Mouse (Mus musculus): Measurements from ENCODE around the gene Vdr. TPM values are rescaled to one million over a fixed set of nuclear protein-coding genes. Genes with fewer than 3 reads are reported as not detected.
A peak's percentile ranks its signal among the peaks of the same experiment; 100 is the strongest.

The Vdr gene
- total RNA-seq, 2 experiments from 2014 or later: 0.35 to 0.61 TPM

GRCm38 (mm10) chr15:97854551-97854950 is 55.9 kb downstream of the Vdr start:
- intact Hi-C loops (cut with DNase I): loop anchor here (5.0 kb wide), 1 partner anchor 98 kb away; no protein-coding TSS in a partner anchor
- peak in 1 of 2 experiments; percentile 30 for DNase-seq (ENCODE audit: low spot score in 2 of 2)

- DNase-seq (ENCODE audit: low spot score in 2 of 2): no peak
- intact Hi-C loops (cut with DNase I): loop anchor here (5.0 kb wide), 1 partner anchor 98 kb away; no protein-coding TSS in a partner anchor
Measured at GRCm38 (mm10) chr15:97854059-97854458, 56.4 kb downstream of the Vdr start.

DNA sequence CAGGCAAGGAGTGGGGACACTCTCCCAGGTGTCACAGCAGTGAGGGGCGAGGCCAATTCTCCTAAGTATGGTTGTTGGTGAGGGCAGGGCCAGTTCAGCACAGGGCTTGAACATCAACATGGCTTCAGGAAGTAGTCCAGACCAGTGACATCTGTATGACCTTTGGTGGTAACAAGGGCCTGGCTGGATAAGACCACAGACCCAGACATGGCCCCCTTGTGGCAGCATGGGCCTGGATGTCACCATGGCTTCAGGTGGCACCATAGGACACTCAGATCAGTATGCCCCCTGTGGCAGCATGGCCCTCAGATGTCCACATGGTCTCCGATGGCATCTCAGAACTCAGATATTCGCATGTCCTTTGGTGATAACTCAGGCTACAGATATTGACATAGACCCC is 58.1 kb downstream of the Vdr start:
- intact Hi-C loops (cut with DNase I): loop anchor here (5.0 kb wide), 1 partner anchor 100 kb away; no protein-coding TSS in a partner anchor
- DNase-seq (ENCODE audit: low spot score in 2 of 2): no peak

- DNase-seq (ENCODE audit: low spot score in 2 of 2): no peak
- intact Hi-C loops (cut with DNase I): loop anchor here (5.0 kb wide), 1 partner anchor 101 kb away; no protein-coding TSS in a partner anchor
Measured at GRCm38 (mm10) chr15:97851011-97851410, 59.4 kb downstream of the Vdr start.

DNA sequence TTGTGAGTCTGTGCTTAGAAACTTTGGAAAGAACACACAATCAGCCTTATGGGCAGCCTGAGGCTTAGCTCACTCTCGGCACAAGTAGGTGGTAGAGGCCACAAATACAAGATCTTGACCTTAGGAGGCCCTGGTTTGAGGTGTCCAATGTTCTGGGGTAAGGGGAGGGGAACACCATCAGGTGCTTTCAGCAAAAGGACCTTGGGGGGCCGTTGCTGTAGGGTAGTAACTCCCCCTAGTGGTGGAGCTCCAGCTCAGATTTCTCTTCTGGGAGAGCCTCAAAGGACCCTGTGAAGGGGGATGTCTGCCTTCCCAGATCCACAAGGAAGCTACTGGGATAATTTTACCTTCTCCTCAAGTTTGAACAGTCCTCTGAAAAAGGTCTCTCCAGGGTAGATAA is 60.0 kb downstream of the Vdr start:
- intact Hi-C loops (cut with DNase I): loop anchor here (5.0 kb wide), 1 partner anchor 102 kb away; no protein-coding TSS in a partner anchor
- no peak for DNase-seq (ENCODE audit: low spot score in 2 of 2)

GRCm38 (mm10) chr15:97849116-97849911 is 61.1 kb downstream of the Vdr start:
- intact Hi-C loops (cut with DNase I): loop anchor here (2.0 to 5.0 kb wide), 3 partner anchors 37 to 131 kb away; no protein-coding TSS in a partner anchor
- DNase-seq (ENCODE audit: low spot score in 2 of 2): peak; percentile 74 to 83

DNA sequence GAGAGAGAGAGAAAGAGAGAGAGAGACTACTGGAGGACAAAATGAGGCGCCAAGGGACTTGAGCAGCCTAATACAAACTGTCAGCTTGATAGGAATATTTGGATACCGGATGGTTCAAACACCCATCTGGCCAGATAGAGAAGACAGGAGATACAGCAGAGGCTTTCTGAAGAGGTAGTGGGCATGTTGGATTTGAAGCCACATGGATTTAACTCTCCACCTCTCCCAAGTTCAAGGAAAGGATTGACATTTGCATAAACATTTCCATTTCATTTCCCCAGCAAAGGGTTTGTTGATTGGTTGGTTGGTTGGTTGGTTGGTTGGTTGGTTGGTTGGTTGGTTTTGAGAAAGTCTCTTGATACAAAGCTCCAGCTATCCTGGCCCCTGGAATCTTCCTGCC is 62.6 kb downstream of the Vdr start:
- DNase-seq (ENCODE audit: low spot score in 2 of 2): no peak
- intact Hi-C loops (cut with DNase I): loop anchor here (2.0 to 5.0 kb wide), 3 partner anchors 36 to 129 kb away; no protein-coding TSS in a partner anchor

DNA sequence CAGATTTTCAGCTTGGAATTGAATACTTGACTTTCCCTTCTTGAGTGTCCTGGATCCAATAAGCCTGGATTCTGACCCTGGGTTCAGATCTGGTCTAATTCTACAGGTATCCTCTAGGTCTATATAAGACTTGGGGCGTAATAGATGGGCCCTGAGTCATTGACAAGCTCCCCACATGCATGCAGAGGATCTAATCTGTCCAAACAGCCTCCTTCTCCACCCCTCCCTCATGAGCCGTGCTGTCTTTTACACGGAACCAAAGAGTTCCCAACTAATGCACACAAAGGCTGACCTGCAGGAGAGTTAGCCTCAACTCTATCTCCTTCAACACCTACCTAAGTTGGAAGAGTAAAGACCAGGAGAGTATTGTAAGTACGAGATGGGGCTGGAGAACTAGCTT is 63.1 kb downstream of the Vdr start:
- intact Hi-C loops (cut with DNase I): loop anchor here (5.0 kb wide), 2 partner anchors 35 to 65 kb away; no protein-coding TSS in a partner anchor
- DNase-seq (ENCODE audit: low spot score in 2 of 2): no peak

GRCm38 (mm10) chr15:97846121-97846882 is 64.1 kb downstream of the Vdr start:
- no peak for DNase-seq (ENCODE audit: low spot score in 2 of 2)
- intact Hi-C loops (cut with DNase I): loop anchor here (5.0 kb wide), 2 partner anchors 34 to 64 kb away; no protein-coding TSS in a partner anchor

- intact Hi-C loops (cut with DNase I): loop anchor here (5.0 kb wide), 2 partner anchors 32 to 62 kb away; no protein-coding TSS in a partner anchor
- DNase-seq (ENCODE audit: low spot score in 2 of 2): no peak
Measured at GRCm38 (mm10) chr15:97844037-97845034, 66.1 kb downstream of the Vdr start, which contains the start of gene Hdac7. Gene Hdac7, minus strand, starts transcription at chr15:97844502.

DNA sequence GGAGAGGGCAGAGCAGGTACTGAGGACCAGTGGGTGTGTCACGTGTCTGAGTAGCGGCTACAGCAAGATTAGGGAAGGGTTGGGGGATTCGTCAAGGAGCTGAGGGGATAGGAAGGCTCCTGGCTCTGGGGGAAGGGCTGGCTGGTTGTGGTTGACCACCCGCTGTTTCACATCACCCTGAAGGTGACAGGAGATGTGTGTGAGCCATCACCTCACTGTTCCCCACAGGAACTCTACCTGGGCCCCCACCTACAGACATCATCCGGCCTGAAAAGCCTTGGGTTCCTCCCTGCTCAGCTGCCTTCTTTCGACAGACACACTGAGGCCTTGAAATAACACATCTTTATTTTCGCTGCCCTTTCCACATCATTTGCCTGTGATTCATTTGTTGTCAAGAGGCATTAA is 67.2 kb downstream of the Vdr start:
- DNase-seq (ENCODE audit: low spot score in 2 of 2): no peak
- intact Hi-C loops (cut with DNase I): no loop called here

- DNase-seq (ENCODE audit: low spot score in 2 of 2): no peak
- intact Hi-C loops (cut with DNase I): no loop called here
Measured at GRCm38 (mm10) chr15:97842058-97842457, 68.4 kb downstream of the Vdr start.

DNA sequence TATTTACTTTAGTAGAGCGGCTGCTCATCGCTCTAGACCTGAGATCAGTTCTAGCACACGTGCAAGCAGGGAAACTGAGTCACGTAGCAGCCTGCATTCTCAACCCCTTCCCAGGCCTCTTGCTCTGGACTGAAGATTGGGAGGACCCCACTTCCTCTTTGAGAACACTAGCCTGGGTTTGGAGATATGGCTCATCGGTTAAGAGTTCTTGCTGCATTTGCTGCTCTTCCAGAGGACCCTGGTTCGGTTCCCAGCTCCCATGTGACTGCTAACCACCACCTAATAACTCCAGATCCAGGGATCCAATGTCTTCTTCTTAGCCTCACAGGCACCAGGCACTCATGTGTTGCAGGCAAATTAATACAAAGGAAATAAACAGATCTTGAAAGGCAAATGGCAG is 69.0 kb downstream of the Vdr start:
- DNase-seq (ENCODE audit: low spot score in 2 of 2): no peak
- intact Hi-C loops (cut with DNase I): no loop called here

DNA sequence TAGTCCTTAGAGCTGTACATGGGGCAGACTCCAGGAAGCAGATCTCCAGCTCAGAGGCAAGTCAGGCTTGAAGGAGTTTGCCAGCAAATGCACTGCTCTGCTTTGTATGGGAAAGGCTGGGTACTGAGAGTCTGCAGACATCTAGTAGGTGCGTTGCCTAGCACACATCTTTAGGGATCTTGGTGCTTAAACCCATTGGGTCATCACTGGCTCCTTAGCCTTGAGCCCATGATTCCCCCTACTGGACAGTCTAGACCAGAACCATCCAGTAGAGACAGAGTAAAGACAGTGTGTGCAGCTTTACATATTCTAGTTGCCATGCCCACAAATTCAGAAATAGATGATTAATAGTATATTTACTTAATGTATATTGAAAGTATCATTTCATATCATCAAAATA is 69.6 kb downstream of the Vdr start:
- intact Hi-C loops (cut with DNase I): no loop called here
- no peak for DNase-seq (ENCODE audit: low spot score in 2 of 2)

- no peak for DNase-seq (ENCODE audit: low spot score in 2 of 2)
- intact Hi-C loops (cut with DNase I): no loop called here
Measured at GRCm38 (mm10) chr15:97839991-97840455, 70.4 kb downstream of the Vdr start.

GRCm38 (mm10) chr15:97839473-97839872 is 71.0 kb downstream of the Vdr start:
- DNase-seq (ENCODE audit: low spot score in 2 of 2): no peak
- intact Hi-C loops (cut with DNase I): no loop called here

DNA sequence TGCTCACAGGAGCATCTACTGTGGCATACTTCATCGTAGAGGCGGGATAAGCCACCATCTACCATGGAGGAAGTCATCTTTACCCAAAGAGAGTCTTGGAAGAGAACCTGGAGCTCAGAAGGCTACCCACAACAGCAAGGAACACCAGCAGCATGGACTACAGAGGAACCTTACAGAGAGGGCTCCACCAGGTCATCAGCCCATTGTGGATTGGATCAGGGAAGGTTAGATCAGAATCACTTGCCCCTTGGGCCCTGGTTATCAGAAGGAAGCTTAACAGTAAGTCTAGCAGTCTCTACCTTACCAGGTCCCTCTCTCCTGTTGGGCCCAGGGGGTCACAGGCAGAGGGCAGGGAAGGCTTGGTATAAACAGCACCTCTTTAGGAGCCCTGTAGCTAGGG is 71.4 kb downstream of the Vdr start:
- intact Hi-C loops (cut with DNase I): no loop called here
- no peak for DNase-seq (ENCODE audit: low spot score in 2 of 2)

DNA sequence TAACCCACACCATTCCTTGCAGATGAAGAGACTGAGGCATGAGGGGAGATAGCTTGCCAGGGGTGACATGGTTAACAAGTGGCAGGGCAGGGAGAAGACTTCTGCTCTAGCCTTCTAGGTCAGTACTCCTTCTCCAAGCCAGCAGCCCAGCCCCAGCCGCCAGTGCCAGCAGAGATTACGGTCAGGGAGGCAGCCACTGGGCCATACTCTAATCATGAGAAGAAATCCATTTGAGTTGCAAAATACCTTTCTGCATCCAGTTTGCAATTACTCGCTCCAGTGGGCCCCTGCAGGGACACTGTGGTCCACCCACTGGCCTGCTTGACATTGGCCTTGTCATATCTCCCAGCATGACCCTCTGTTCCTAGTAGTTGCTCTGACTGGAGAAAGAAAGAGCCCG is 72.0 kb downstream of the Vdr start:
- DNase-seq (ENCODE audit: low spot score in 2 of 2): no peak
- intact Hi-C loops (cut with DNase I): no loop called here

GRCm38 (mm10) chr15:97837491-97838061 is 72.9 kb downstream of the Vdr start:
- DNase-seq (ENCODE audit: low spot score in 2 of 2): no peak
- intact Hi-C loops (cut with DNase I): no loop called here

Data from left cerebral cortex, postnatal 36 days (tissue).